Mouse (Mus musculus): ENCODE measurements at regions not wholly inside any gene's neighbourhood (a gene's known extent, or its start where the extent isn't known, plus 50 kb on each side); places are given as distances from the start of the nearest gene placed in this dataset.

- DNase-seq (ENCODE audit: low spot score) (peak; percentile 81), ATAC-seq (peak; percentile 94)
- Histone ChIP-seq H3K4me2 (ENCODE audit: low read length) (no peak overlapping the region), H3K4me1 (ENCODE audit: control insufficient read depth, insufficient read depth, low read length) (no peaks in the 10 kb centered on the region), H3K9ac (ENCODE audit: low read length) (no peak overlapping the region), H3K27me3 (replicated peaks; ENCODE audit: control insufficient read depth, insufficient read depth, low read length) (no peaks in the 10 kb centered on the region), H3K27ac (ENCODE audit: low read depth, low read length) (no peak overlapping the region), H3K9me3 (replicated peaks; ENCODE audit: control insufficient read depth, low read length) (no peaks in the 10 kb centered on the region), H3K4me3 (ENCODE audit: low read depth, low read length) (no peak overlapping the region), H3K36me3 (ENCODE audit: control insufficient read depth, insufficient read depth, low read length) (no peaks in the 10 kb centered on the region)
- WGBS = 69% methylated on average over 6 of the region's 6 CpGs
Measured at GRCm38 (mm10) chr6:112050548-112051184, 222.9 kb upstream of the Lmcd1 start.

- Histone ChIP-seq H3K4me2 (ENCODE audit: low read length) (no peak overlapping the region), H3K9me3 (replicated peaks; ENCODE audit: control insufficient read depth, low read length) (no peaks in the 10 kb centered on the region), H3K4me1 (ENCODE audit: control insufficient read depth, insufficient read depth, low read length) (no peaks in the 10 kb centered on the region), H3K36me3 (ENCODE audit: control insufficient read depth, insufficient read depth, low read length) (no peaks in the 10 kb centered on the region), H3K27ac (ENCODE audit: low read depth, low read length) (no peak overlapping the region), H3K4me3 (ENCODE audit: low read depth, low read length) (no peak overlapping the region), H3K27me3 (replicated peaks; ENCODE audit: control insufficient read depth, insufficient read depth, low read length) (no peaks in the 10 kb centered on the region), H3K9ac (ENCODE audit: low read length) (no peak overlapping the region)
- DNase-seq (ENCODE audit: low spot score) = no peak
- no peak for ATAC-seq
- 88% methylated on average over 6 of the region's 6 CpGs for WGBS
Measured at GRCm38 (mm10) chr6:112052193-112052592, 221.4 kb upstream of the Lmcd1 start.

- Histone ChIP-seq H3K4me3 (ENCODE audit: low read depth, low read length) (no peak overlapping the region), H3K9me3 (replicated peaks; ENCODE audit: control insufficient read depth, low read length) (no peaks in the 10 kb centered on the region), H3K27me3 (replicated peaks; ENCODE audit: control insufficient read depth, insufficient read depth, low read length) (0 out of 2 replicates have a peak, but pooled peaks cover 2% of the 10 kb centered on the region), H3K36me3 (ENCODE audit: control insufficient read depth, insufficient read depth, low read length) (no peaks in the 10 kb centered on the region), H3K4me2 (ENCODE audit: low read length) (no peak overlapping the region), H3K4me1 (ENCODE audit: control insufficient read depth, insufficient read depth, low read length) (no peaks in the 10 kb centered on the region), H3K27ac (ENCODE audit: low read depth, low read length) (no peak overlapping the region), H3K9ac (ENCODE audit: low read length) (no peak overlapping the region)
- ATAC-seq (no peak), DNase-seq (ENCODE audit: low spot score) (peak; percentile 6)
- WGBS = 52% methylated on average over 1 of the region's 1 CpGs
Measured at GRCm38 (mm10) chr6:112057895-112058294, 215.7 kb upstream of the Lmcd1 start.

GRCm38 (mm10) chr6:112062956-112063355 is 210.6 kb upstream of the Lmcd1 start:
- Histone ChIP-seq H3K9me3 (replicated peaks; ENCODE audit: control insufficient read depth, low read length) (no peaks in the 10 kb centered on the region), H3K4me2 (ENCODE audit: low read length) (no peak overlapping the region), H3K4me1 (ENCODE audit: control insufficient read depth, insufficient read depth, low read length) (no peaks in the 10 kb centered on the region), H3K27me3 (replicated peaks; ENCODE audit: control insufficient read depth, insufficient read depth, low read length) (no peaks in the 10 kb centered on the region), H3K27ac (ENCODE audit: low read depth, low read length) (no peak overlapping the region), H3K9ac (ENCODE audit: low read length) (no peak overlapping the region), H3K36me3 (ENCODE audit: control insufficient read depth, insufficient read depth, low read length) (no peaks in the 10 kb centered on the region), H3K4me3 (ENCODE audit: low read depth, low read length) (no peak overlapping the region)
- WGBS = 65% methylated on average over 3 of the region's 3 CpGs
- DNase-seq (ENCODE audit: low spot score) = no peak
- no peak for ATAC-seq

GRCm38 (mm10) chr6:112090597-112090996 is 183.0 kb upstream of the Lmcd1 start:
- Histone ChIP-seq H3K4me1 (ENCODE audit: control insufficient read depth, insufficient read depth, low read length) (no peaks in the 10 kb centered on the region), H3K4me2 (ENCODE audit: low read length) (no peak overlapping the region), H3K9ac (ENCODE audit: low read length) (no peak overlapping the region), H3K36me3 (ENCODE audit: control insufficient read depth, insufficient read depth, low read length) (no peaks in the 10 kb centered on the region), H3K4me3 (ENCODE audit: low read depth, low read length) (no peak overlapping the region), H3K27me3 (replicated peaks; ENCODE audit: control insufficient read depth, insufficient read depth, low read length) (no peaks in the 10 kb centered on the region), H3K9me3 (replicated peaks; ENCODE audit: control insufficient read depth, low read length) (no peaks in the 10 kb centered on the region), H3K27ac (ENCODE audit: low read depth, low read length) (no peak overlapping the region)
- 85% methylated on average over 3 of the region's 3 CpGs for WGBS
- DNase-seq (ENCODE audit: low spot score) = no peak
- no peak for ATAC-seq

GRCm38 (mm10) chr6:112091125-112091763 is 182.3 kb upstream of the Lmcd1 start:
- no peaks in the 10 kb centered on the region for H3K36me3 ChIP-seq (ENCODE audit: control insufficient read depth, insufficient read depth, low read length)
- no peak overlapping the region for H3K4me2 ChIP-seq (ENCODE audit: low read length)
- H3K4me1 ChIP-seq (ENCODE audit: control insufficient read depth, insufficient read depth, low read length) = no peaks in the 10 kb centered on the region
- 54% methylated on average over 3 of the region's 3 CpGs for WGBS
- no peaks in the 10 kb centered on the region for H3K27me3 ChIP-seq (replicated peaks; ENCODE audit: control insufficient read depth, insufficient read depth, low read length)
- H3K4me3 ChIP-seq (ENCODE audit: low read depth, low read length) = no peak overlapping the region
- peak; percentile 85 for ATAC-seq
- H3K9ac ChIP-seq (ENCODE audit: low read length) = no peak overlapping the region
- no peak overlapping the region for H3K27ac ChIP-seq (ENCODE audit: low read depth, low read length)
- DNase-seq (ENCODE audit: low spot score) = peak; percentile 82
- no peaks in the 10 kb centered on the region for H3K9me3 ChIP-seq (replicated peaks; ENCODE audit: control insufficient read depth, low read length)

- WGBS = 88% methylated on average over 3 of the region's 3 CpGs
- no peaks in the 10 kb centered on the region for H3K4me1 ChIP-seq (ENCODE audit: control insufficient read depth, insufficient read depth, low read length)
- H3K4me2 ChIP-seq (ENCODE audit: low read length) = no peak overlapping the region
- H3K36me3 ChIP-seq (ENCODE audit: control insufficient read depth, insufficient read depth, low read length) = no peaks in the 10 kb centered on the region
- no peak overlapping the region for H3K4me3 ChIP-seq (ENCODE audit: low read depth, low read length)
- no peak overlapping the region for H3K9ac ChIP-seq (ENCODE audit: low read length)
- ATAC-seq (no peak), DNase-seq (ENCODE audit: low spot score) (peak; percentile 39)
- no peaks in the 10 kb centered on the region for H3K27me3 ChIP-seq (replicated peaks; ENCODE audit: control insufficient read depth, insufficient read depth, low read length)
- no peaks in the 10 kb centered on the region for H3K9me3 ChIP-seq (replicated peaks; ENCODE audit: control insufficient read depth, low read length)
- H3K27ac ChIP-seq (ENCODE audit: low read depth, low read length) = no peak overlapping the region
Measured at GRCm38 (mm10) chr6:112093300-112093699, 180.3 kb upstream of the Lmcd1 start.

- H3K9me3 ChIP-seq (replicated peaks; ENCODE audit: control insufficient read depth, low read length) = no peaks in the 10 kb centered on the region
- DNase-seq (ENCODE audit: low spot score) = no peak
- 77% methylated on average over 3 of the region's 3 CpGs for WGBS
Measured at GRCm38 (mm10) chr6:112097699-112098098, 175.9 kb upstream of the Lmcd1 start.

GRCm38 (mm10) chr6:112108651-112109050 is 164.9 kb upstream of the Lmcd1 start:
- ATAC-seq (peak; percentile 73), DNase-seq (ENCODE audit: low spot score) (peak; percentile 83)
- WGBS = 71% methylated on average over 13 of the region's 13 CpGs

More at GRCm38 (mm10) chr6:112097699-112098098, 175.9 kb upstream of the Lmcd1 start:
- Histone ChIP-seq H3K9ac (ENCODE audit: low read length) (no peak overlapping the region), H3K36me3 (ENCODE audit: control insufficient read depth, insufficient read depth, low read length) (no peaks in the 10 kb centered on the region), H3K4me2 (ENCODE audit: low read length) (no peak overlapping the region), H3K27ac (ENCODE audit: low read depth, low read length) (no peak overlapping the region), H3K4me3 (ENCODE audit: low read depth, low read length) (no peak overlapping the region), H3K27me3 (replicated peaks; ENCODE audit: control insufficient read depth, insufficient read depth, low read length) (no peaks in the 10 kb centered on the region), H3K4me1 (ENCODE audit: control insufficient read depth, insufficient read depth, low read length) (no peaks in the 10 kb centered on the region)
- ATAC-seq = no peak

More at GRCm38 (mm10) chr6:112108651-112109050, 164.9 kb upstream of the Lmcd1 start:
- Histone ChIP-seq H3K4me3 (ENCODE audit: low read depth, low read length) (no peak overlapping the region), H3K4me1 (ENCODE audit: control insufficient read depth, insufficient read depth, low read length) (no peaks in the 10 kb centered on the region), H3K4me2 (ENCODE audit: low read length) (no peak overlapping the region), H3K9me3 (replicated peaks; ENCODE audit: control insufficient read depth, low read length) (no peaks in the 10 kb centered on the region), H3K27me3 (replicated peaks; ENCODE audit: control insufficient read depth, insufficient read depth, low read length) (no peaks in the 10 kb centered on the region), H3K27ac (ENCODE audit: low read depth, low read length) (no peak overlapping the region), H3K9ac (ENCODE audit: low read length) (no peak overlapping the region), H3K36me3 (ENCODE audit: control insufficient read depth, insufficient read depth, low read length) (no peaks in the 10 kb centered on the region)

Measured in forebrain, embryonic 14.5 days (tissue).